Mouse (Mus musculus) telencephalon, adult 2 months (tissue): ENCODE data around the gene Zbtb20.

Experiments used
- DNase-seq: peaks from one replicate; pipeline ENCODE4 v3.0.0-alpha.2; 2011; ENCODE audit warnings: low read depth, low spot score

Zbtb20 gene

GRCm38 (mm10) chr16:43597375-43598060, 721.8 kb downstream of the Zbtb20 start:
- no peak for DNase-seq

DNA sequence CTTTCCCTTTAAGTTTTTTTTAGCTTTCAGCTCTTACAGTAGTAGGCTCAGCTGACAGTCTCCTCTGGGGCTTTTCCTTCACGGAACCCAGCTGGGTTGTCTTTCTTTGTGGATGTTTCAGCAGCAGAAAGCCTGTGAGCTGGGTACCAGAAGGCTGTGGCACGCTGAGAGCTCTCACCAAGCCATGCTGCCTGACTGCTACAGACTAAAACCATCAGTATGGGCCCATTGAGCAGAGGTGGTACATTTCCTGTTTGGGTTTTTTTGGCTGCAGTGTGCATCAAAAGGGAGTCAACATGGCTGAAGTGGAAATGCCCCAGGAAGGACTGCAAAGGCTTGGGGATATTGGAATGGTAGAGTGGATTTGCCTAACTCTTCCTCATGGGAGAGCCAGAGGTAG, 724.0 kb downstream of the Zbtb20 start:
- no peak for DNase-seq

DNA sequence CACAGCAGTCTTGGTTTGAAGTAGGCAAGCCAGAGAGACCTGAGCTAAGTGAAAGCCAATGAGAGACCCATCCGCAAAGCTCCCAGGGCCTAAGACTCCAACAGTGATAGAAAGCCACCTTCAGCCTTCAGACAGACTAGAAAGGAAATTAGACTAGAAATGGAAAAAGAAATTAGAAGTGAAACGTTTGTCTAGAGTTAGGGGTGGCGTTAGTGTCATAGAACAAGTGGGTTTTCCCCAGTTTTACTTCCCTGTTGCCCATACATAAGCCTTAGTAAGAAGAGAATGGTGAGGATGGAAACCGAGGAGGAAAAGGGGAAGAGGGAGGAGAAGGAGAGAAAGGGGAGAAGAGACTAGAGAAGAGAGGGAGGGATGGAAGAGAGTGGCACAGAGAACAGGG, 726.9 kb downstream of the Zbtb20 start:
- no peak for DNase-seq

DNA sequence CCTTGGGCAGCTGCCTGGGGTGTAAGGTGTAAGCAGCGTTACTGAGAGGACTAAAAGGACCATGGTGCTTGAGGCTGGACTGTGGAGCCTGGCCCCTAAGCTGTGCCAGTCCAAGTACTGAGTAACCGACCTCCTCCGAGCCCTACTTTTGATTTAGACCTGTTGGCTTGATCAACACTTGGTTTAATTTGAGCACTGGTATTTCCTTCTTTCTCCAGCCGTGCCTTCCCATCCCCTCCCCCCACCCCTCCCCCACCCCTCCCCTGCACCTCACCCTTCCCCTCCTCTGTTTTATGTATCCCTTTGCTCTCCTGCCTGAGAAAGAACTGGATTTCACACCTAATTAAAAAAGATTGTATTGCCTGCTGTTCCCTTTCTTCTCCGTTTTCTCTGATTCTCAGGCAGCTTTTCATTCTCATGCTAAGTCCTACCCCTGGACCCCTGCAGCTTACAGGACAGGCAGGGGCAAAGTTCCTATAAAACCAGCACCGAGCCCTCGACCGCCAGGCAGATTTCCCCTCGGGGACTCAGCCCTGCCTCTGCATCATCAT, 728.0 kb downstream of the Zbtb20 start:
- DNase-seq, result no peak

DNA sequence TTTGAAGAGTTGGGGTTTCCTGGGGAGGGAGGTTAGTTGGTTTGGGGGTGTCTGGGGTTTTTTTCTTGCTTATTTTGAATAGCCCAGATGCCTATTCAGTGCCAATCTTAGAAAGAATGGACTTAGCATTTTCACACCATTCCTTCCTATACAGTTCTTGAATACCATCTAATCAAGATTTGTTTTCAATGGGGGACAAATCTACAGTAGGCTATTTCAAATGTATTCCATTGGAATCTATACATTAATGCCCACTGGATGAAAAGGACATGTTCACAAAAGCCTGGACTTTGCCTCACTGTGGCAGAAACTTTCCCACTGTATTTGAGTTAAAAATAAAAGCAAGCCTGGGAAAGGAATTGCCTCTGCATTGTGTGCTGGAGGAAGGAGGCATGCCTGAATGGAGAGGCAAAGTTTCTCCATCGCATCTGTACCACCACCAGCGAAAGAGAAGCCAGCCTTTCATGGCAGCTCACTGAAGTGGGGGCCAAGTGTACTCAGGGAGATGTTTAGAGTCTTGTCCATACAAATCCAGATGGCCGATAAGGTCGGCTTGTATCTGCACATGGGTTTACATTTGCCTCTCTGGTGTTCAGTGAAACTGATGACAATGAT, 728.8 kb downstream of the Zbtb20 start:
- DNase-seq, result no peak

- DNase-seq, result no peak
Measured at GRCm38 (mm10) chr16:43607086-43607485, 731.4 kb downstream of the Zbtb20 start.

- DNase-seq, result no peak
Measured at GRCm38 (mm10) chr16:43608066-43608465, 732.4 kb downstream of the Zbtb20 start.

DNA sequence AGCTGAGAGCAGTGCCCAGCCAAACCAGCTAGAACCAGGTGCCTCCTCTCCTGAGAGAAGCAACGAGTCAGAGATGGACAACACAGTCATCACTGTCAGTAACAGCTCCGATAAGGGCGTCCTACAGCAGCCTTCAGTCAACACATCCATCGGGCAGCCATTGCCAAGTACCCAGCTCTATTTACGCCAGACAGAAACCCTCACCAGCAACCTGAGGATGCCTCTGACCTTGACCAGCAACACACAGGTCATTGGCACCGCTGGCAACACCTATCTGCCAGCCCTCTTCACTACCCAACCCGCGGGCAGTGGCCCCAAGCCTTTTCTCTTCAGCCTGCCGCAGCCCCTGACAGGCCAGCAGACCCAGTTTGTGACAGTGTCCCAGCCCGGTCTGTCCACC, 734.7 kb downstream of the Zbtb20 start:
- no peak for DNase-seq

- no peak for DNase-seq
Measured at GRCm38 (mm10) chr16:43616348-43616747, 740.7 kb downstream of the Zbtb20 start.

GRCm38 (mm10) chr16:43617346-43617745, 741.7 kb downstream of the Zbtb20 start:
- no peak for DNase-seq

GRCm38 (mm10) chr16:43618286-43618685, 742.6 kb downstream of the Zbtb20 start:
- no peak for DNase-seq

- DNase-seq, result no peak
Measured at GRCm38 (mm10) chr16:43619277-43619676, 743.6 kb downstream of the Zbtb20 start.

DNA sequence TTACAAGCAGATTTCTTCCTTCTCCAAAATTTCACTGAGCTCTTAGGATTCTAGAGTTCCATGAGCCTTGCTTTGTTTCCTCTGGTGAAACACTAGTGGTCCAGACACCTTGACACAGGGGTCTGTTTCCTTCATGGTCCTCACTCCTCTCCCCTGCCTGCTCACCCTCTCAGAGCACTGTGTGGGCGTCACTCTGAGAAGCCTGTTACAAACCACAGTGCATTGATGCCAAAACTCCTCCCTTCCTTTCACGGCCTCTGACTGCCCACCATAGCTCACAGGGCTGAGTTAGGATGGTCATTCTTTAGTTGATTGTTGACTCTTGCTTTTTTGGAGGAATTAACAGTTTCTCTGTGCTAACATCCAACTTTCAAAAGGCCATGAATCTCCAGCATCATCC, 744.7 kb downstream of the Zbtb20 start:
- no peak for DNase-seq

GRCm38 (mm10) chr16:43623315-43624000, 747.8 kb downstream of the Zbtb20 start:
- DNase-seq, result no peak

- no peak for DNase-seq
Measured at GRCm38 (mm10) chr16:43624876-43625275, 749.2 kb downstream of the Zbtb20 start.

GRCm38 (mm10) chr16:43625289-43625688, 749.6 kb downstream of the Zbtb20 start:
- DNase-seq, result no peak

- peak; percentile 75 for DNase-seq
Measured at GRCm38 (mm10) chr16:43625956-43626355, 750.3 kb downstream of the Zbtb20 start.

GRCm38 (mm10) chr16:43628662-43629061, 753.0 kb downstream of the Zbtb20 start:
- DNase-seq, result peak; percentile 8

DNA sequence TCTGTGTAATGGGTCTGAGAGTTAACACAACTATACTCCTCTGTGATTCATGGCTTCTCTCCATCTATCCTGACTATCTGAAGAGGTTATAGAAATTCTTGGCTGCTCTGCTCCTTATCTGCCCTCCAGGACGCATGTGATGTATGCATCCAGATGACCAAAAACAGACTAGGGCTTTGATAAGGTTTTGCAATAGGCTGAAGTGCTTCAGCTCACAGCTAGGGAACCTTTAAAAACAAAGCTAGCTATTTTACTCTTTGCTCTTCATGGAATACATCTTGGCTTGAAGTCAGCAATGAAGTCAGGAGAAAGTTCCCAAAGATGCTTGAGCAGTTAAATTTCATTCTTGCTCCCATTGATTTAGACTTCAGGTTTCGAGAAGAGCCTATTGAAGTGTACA, 756.1 kb downstream of the Zbtb20 start:
- DNase-seq, result no peak

DNA sequence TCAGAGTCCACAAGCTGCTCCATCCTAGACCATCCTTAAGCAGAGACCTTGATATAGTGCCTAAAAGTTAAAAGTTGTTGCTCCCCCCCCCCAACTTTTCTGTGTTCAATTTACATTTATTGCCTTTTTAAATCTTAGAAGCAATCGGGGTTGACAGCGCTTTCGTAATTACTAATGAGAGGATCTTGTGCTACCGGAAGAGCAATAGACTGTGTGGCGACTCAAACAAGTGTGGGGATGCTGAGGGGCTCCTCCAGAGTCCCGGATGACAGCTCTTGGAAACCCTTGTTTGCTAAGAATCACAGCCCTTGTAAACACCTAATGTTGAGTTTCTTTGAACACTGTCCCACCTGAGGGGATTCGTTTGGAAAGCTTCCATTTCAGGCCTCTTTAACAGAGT, 758.4 kb downstream of the Zbtb20 start:
- DNase-seq, result no peak

- DNase-seq, result no peak
Measured at GRCm38 (mm10) chr16:43637241-43637640, 761.6 kb downstream of the Zbtb20 start.

DNA sequence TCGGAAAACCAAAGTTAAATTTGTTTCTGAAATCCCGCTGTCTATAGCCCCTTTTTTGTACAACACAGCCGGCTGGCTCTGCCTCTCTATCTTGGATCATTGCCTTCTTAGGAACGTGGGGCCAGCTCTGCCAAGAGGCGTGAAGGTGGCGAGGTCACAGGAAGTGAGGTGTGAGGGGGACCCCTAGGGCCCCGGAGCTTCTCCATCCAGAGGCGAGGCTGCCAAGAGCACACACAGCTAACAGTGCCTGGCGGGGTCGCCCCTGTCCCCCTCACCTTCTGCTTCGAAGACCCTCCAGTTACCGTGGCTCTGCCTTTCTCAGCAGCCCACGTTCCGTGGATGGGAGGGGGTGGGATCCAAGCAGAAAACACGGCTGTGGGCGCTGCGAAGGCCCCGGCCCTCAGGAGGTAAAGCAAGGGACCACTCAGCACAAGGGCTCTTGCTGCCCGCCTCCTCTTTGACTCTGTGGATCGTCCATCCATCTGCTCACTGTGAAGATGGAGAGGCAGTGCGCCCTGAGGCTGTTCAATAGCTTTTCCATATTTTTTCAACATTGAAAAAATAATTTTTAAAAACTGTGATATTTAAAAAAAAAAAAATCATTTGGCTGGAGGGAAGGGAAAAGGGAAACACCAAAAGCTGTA, 762.8 kb downstream of the Zbtb20 start:
- no peak for DNase-seq
